Mouse (Mus musculus): Measurements from ENCODE around the gene Rnf169. TPM values are rescaled to one million over a fixed set of nuclear protein-coding genes. Genes with fewer than 3 reads are reported as not detected.
"Not testable (repeated sequence)": the region's sequence is repeated elsewhere in the genome, so short reads cannot be mapped to it uniquely, and the experiment has no call there.

Gene Rnf169
- total RNA-seq, 4 experiments from 2014 or later, result 17.0 to 25.7 (median 19.9) TPM

- DNase-seq, result not testable (repeated sequence)
Observed at GRCm38 (mm10) chr7:99945012-99945411, 35.2 kb downstream of the Rnf169 start.

GRCm38 (mm10) chr7:99944520-99944919, 35.7 kb downstream of the Rnf169 start:
- peak; percentile 59 for DNase-seq

GRCm38 (mm10) chr7:99940669-99941068, 39.6 kb downstream of the Rnf169 start:
- DNase-seq, result no peak

GRCm38 (mm10) chr7:99935758-99936157, 44.5 kb downstream of the Rnf169 start:
- no peak for DNase-seq

- peak; percentile 51 for DNase-seq
Observed at GRCm38 (mm10) chr7:99926916-99927714, 53.1 kb downstream of the Rnf169 start.

GRCm38 (mm10) chr7:99920416-99920815, 59.8 kb downstream of the Rnf169 start:
- no peak for DNase-seq

GRCm38 (mm10) chr7:99919971-99920370, 60.3 kb downstream of the Rnf169 start:
- no peak for DNase-seq

GRCm38 (mm10) chr7:99919164-99919563, 61.1 kb downstream of the Rnf169 start:
- no peak for DNase-seq

GRCm38 (mm10) chr7:99917320-99917844, 62.9 kb downstream of the Rnf169 start:
- peak; percentile 62 for DNase-seq

GRCm38 (mm10) chr7:99916741-99917319, 63.4 kb downstream of the Rnf169 start:
- DNase-seq, result peak; percentile 58

GRCm38 (mm10) chr7:99915511-99915910, 64.7 kb downstream of the Rnf169 start:
- peak; percentile 66 for DNase-seq

- DNase-seq, result no peak
Observed at GRCm38 (mm10) chr7:99914316-99914715, 65.9 kb downstream of the Rnf169 start.

- no peak for DNase-seq
Observed at GRCm38 (mm10) chr7:99911038-99911437, 69.2 kb downstream of the Rnf169 start.

- peak; percentile 49 for DNase-seq
Observed at GRCm38 (mm10) chr7:99907463-99907862, 72.8 kb downstream of the Rnf169 start.

- no peak for DNase-seq
Observed at GRCm38 (mm10) chr7:99906346-99906745, 73.9 kb downstream of the Rnf169 start.

- DNase-seq, result no peak
Observed at GRCm38 (mm10) chr7:99904421-99905005, 75.7 kb downstream of the Rnf169 start.

GRCm38 (mm10) chr7:99902918-99903665, 77.2 kb downstream of the Rnf169 start:
- no peak for DNase-seq

- no peak for DNase-seq
Observed at GRCm38 (mm10) chr7:99902208-99902607, 78.0 kb downstream of the Rnf169 start.

GRCm38 (mm10) chr7:99896905-99897304, 83.3 kb downstream of the Rnf169 start:
- no peak for DNase-seq

- DNase-seq, result peak; percentile 58
Observed at GRCm38 (mm10) chr7:99894478-99894877, 85.8 kb downstream of the Rnf169 start.

- DNase-seq, result peak; percentile 50
Observed at GRCm38 (mm10) chr7:99893967-99894366, 86.3 kb downstream of the Rnf169 start.

GRCm38 (mm10) chr7:99892351-99892750, 87.9 kb downstream of the Rnf169 start:
- peak; percentile 68 for DNase-seq

GRCm38 (mm10) chr7:99891471-99891870, 88.8 kb downstream of the Rnf169 start:
- DNase-seq, result no peak
